Comparison of ENCODE assay signal across 8 mouse cellular contexts in genomic region chr8:70487993-70488796, GRCm38 (mm10). TPM values are rescaled to one million over a fixed set of nuclear protein-coding genes. Genes with fewer than 3 reads are reported as not detected.
DNase-seq lines count a peak whose midpoint lies in the region; ATAC-seq and TF ChIP-seq lines count a peak whose summit lies in the region.

No protein-coding gene starts in this region.

- peak overlapping the region; percentile 69 for H3K4me2 ChIP-seq in embryonic facial prominence, embryonic 14.5 days (ENCODE audit: low read depth, low read length)
- peak overlapping the region; percentile 65 for H3K4me2 ChIP-seq in kidney, embryonic 15.5 days
- H3K4me2 ChIP-seq in stomach, postnatal 0 days (replicated peaks; ENCODE audit: low read depth) = peak overlapping the region; percentile 50

- peaks cover 50% of the 10 kb centered on the region for H3K4me1 ChIP-seq in embryonic facial prominence, embryonic 14.5 days (ENCODE audit: control insufficient read depth, insufficient read depth, low read length)
- H3K4me1 ChIP-seq in kidney, embryonic 15.5 days = peaks cover 63% of the 10 kb centered on the region
- H3K4me1 ChIP-seq in stomach, postnatal 0 days (replicated peaks; ENCODE audit: control insufficient read depth, insufficient read depth) = 0 out of 2 replicates have a peak, but pooled peaks cover 4% of the 10 kb centered on the region

- H3K27me3 ChIP-seq in embryonic facial prominence, embryonic 14.5 days (replicated peaks; ENCODE audit: control insufficient read depth, insufficient read depth, low read length) = peaks cover 75% of the 10 kb centered on the region
- peaks cover 96% of the 10 kb centered on the region for H3K27me3 ChIP-seq in kidney, embryonic 15.5 days
- H3K27me3 ChIP-seq in stomach, postnatal 0 days (ENCODE audit: control insufficient read depth, insufficient read depth, low read length) = peaks cover 35% of the 10 kb centered on the region; the same call in 1 of the 2 replicates

- 0 out of 2 replicates have a peak overlapping the region, but pooled peaks have one; percentile 31 for H3K9ac ChIP-seq in embryonic facial prominence, embryonic 14.5 days (ENCODE audit: low read depth, low read length)
- H3K9ac ChIP-seq in kidney, embryonic 15.5 days = no peak overlapping the region; the same call in 1 of the 2 replicates
- H3K9ac ChIP-seq in stomach, postnatal 0 days (ENCODE audit: low read length) = peak overlapping the region; percentile 27; the same call in 1 of the 2 replicates

- no peak for TF ChIP-seq CTCF in stomach, postnatal 0 days (IDR thresholded peaks at IDR 0.05; ENCODE audit: low read depth)

- H3K9me3 ChIP-seq in embryonic facial prominence, embryonic 14.5 days (ENCODE audit: control insufficient read depth, low read length) = no peaks in the 10 kb centered on the region
- no peaks in the 10 kb centered on the region for H3K9me3 ChIP-seq in kidney, embryonic 15.5 days (replicated peaks)
- no peaks in the 10 kb centered on the region for H3K9me3 ChIP-seq in stomach, postnatal 0 days (ENCODE audit: control insufficient read depth, low read length)

- WGBS in embryonic facial prominence, embryonic 14.5 days = 5% methylated on average over 41 of the region's 55 CpGs
- WGBS in kidney, embryonic 15.5 days = 3% methylated on average over 53 of the region's 55 CpGs
- whole genome bisulfite sequencing in stomach, postnatal 0 days = 7% methylated on average over 55 of the region's 55 CpGs

- peak overlapping the region; percentile 33 for H3K4me3 ChIP-seq in embryonic facial prominence, embryonic 14.5 days (ENCODE audit: low read depth, low read length)
- H3K4me3 ChIP-seq in kidney, embryonic 15.5 days (replicated peaks) = peak overlapping the region; percentile 39
- peak overlapping the region; percentile 31 for H3K4me3 ChIP-seq in stomach, postnatal 0 days (ENCODE audit: low read depth, low read length)

- ATAC-seq in embryonic facial prominence, embryonic 14.5 days (ENCODE audit: low read depth) = no peak
- peak; percentile 38 for ATAC-seq in kidney, embryonic 15.5 days (replicated peaks; ENCODE audit: low FRiP score)
- no peak for ATAC-seq in stomach, postnatal 0 days (ENCODE audit: low FRiP score, low TSS enrichment)

- no peak overlapping the region; the same call in 1 of the 2 replicates for H3K27ac ChIP-seq in embryonic facial prominence, embryonic 14.5 days (replicated peaks; ENCODE audit: low read depth, low read length)
- H3K27ac ChIP-seq in kidney, embryonic 15.5 days = 0 out of 2 replicates have a peak overlapping the region, but pooled peaks have one; percentile 37
- H3K27ac ChIP-seq in stomach, postnatal 0 days (replicated peaks) = no peak overlapping the region

- no peak for TF ChIP-seq EP300 in stomach, postnatal 0 days (optimal IDR thresholded peaks at IDR 0.05)

- DNase-seq in kidney, adult 18-20 months = peak; percentile 51
- DNase-seq in kidney, adult 11 months = no peak
- DNase-seq in embryonic facial prominence, embryonic 14.5 days (ENCODE audit: low spot score) = no peak
- DNase-seq in lung, postnatal 10 days = peak; percentile 65
- peak; percentile 47 for DNase-seq in stomach, postnatal 0 days (ENCODE audit: low spot score)
- DNase-seq in layer of hippocampus, adult 8-10 months (ENCODE audit: low spot score in 2 of 2) = no peak
- DNase-seq in layer of hippocampus, adult 11-12 months (ENCODE audit: low spot score) = no peak

- H3K36me3 ChIP-seq in embryonic facial prominence, embryonic 14.5 days (ENCODE audit: control insufficient read depth, insufficient read depth, low read length) = no peaks in the 10 kb centered on the region
- H3K36me3 ChIP-seq in kidney, embryonic 15.5 days = no peaks in the 10 kb centered on the region
- H3K36me3 ChIP-seq in stomach, postnatal 0 days (ENCODE audit: control insufficient read depth, insufficient read depth, low read length) = no peaks in the 10 kb centered on the region

RNA-seq across cellular contexts. Expression of gene Tmem59l, which starts 1.0 kb away (rescaled TPM):
- polyA plus RNA-seq in embryonic facial prominence, embryonic 14.5 days (2014; fragmentation: Nextera tagmentation; extraction: Ambion mirVana) = 10.2 and 14.5 TPM in 2 replicates
- polyA plus RNA-seq in kidney, embryonic 15.5 days (2015; fragmentation: Nextera tagmentation; extraction: Ambion mirVana) = 5.9 and 6.0 TPM in 2 replicates
- 2.4 and 2.8 TPM in 2 replicates for polyA plus RNA-seq in stomach, postnatal 0 days (2015; fragmentation: Nextera tagmentation; extraction: Ambion mirVana)
- total RNA-seq in layer of hippocampus, adult 8-10 months (2022) = 100 to 1,000 TPM; 284 to 307 (median 293) TPM

RNA-seq across cellular contexts. Expression of gene Crlf1, which starts 4.8 kb away (rescaled TPM):
- polyA plus RNA-seq in embryonic facial prominence, embryonic 14.5 days (2014; fragmentation: Nextera tagmentation; extraction: Ambion mirVana) = 67.3 and 68.1 TPM in 2 replicates
- polyA plus RNA-seq in kidney, embryonic 15.5 days (2015; fragmentation: Nextera tagmentation; extraction: Ambion mirVana) = 21.1 and 24.1 TPM in 2 replicates
- polyA plus RNA-seq in stomach, postnatal 0 days (2015; fragmentation: Nextera tagmentation; extraction: Ambion mirVana) = 5.8 and 6.5 TPM in 2 replicates
- total RNA-seq in layer of hippocampus, adult 8-10 months (2022) = 10 to 100 TPM; 20.4 to 31.5 (median 30.1) TPM

RNA-seq across cellular contexts. Expression of gene Klhl26, which starts 11.4 kb away (rescaled TPM):
- polyA plus RNA-seq in embryonic facial prominence, embryonic 14.5 days (2014; fragmentation: Nextera tagmentation; extraction: Ambion mirVana) = 18.7 and 21.5 TPM in 2 replicates
- 20.0 and 23.5 TPM in 2 replicates for polyA plus RNA-seq in kidney, embryonic 15.5 days (2015; fragmentation: Nextera tagmentation; extraction: Ambion mirVana)
- polyA plus RNA-seq in stomach, postnatal 0 days (2015; fragmentation: Nextera tagmentation; extraction: Ambion mirVana) = 10.4 and 12.4 TPM in 2 replicates
- total RNA-seq in layer of hippocampus, adult 8-10 months (2022) = 10 to 100 TPM; 48.4 to 56.6 (median 53.1) TPM

RNA-seq across cellular contexts. Expression of gene Rex1bd, which starts 18.4 kb away (rescaled TPM):
- 144 and 148 TPM in 2 replicates for polyA plus RNA-seq in embryonic facial prominence, embryonic 14.5 days (2014; fragmentation: Nextera tagmentation; extraction: Ambion mirVana)
- polyA plus RNA-seq in kidney, embryonic 15.5 days (2015; fragmentation: Nextera tagmentation; extraction: Ambion mirVana) = 128 and 133 TPM in 2 replicates
- 119 and 122 TPM in 2 replicates for polyA plus RNA-seq in stomach, postnatal 0 days (2015; fragmentation: Nextera tagmentation; extraction: Ambion mirVana)
- 100 to 1,000 TPM in 2 of 4 experiments, 10 to 100 TPM in 2; 86.4 to 104 (median 97.3) TPM for total RNA-seq in layer of hippocampus, adult 8-10 months (2022)

RNA-seq across cellular contexts. Expression of gene Uba52, which starts 22.4 kb away (rescaled TPM):
- 991 and 1,091 TPM in 2 replicates for polyA plus RNA-seq in embryonic facial prominence, embryonic 14.5 days (2014; fragmentation: Nextera tagmentation; extraction: Ambion mirVana)
- 954 and 1,022 TPM in 2 replicates for polyA plus RNA-seq in kidney, embryonic 15.5 days (2015; fragmentation: Nextera tagmentation; extraction: Ambion mirVana)
- 951 and 966 TPM in 2 replicates for polyA plus RNA-seq in stomach, postnatal 0 days (2015; fragmentation: Nextera tagmentation; extraction: Ambion mirVana)
- 1,000 to 10,000 TPM in 2 of 4 experiments, 100 to 1,000 TPM in 2; 772 to 1,065 (median 933) TPM for total RNA-seq in layer of hippocampus, adult 8-10 months (2022)

Comparison
In these comparisons a context has a peak if more than half of its experiments do, and no peak if none do; other contexts are left out.
1. DNase-seq: peak in kidney, adult 18-20 months (single experiment), lung, postnatal 10 days (single experiment) and stomach, postnatal 0 days (single experiment); none in kidney, adult 11 months (single experiment), embryonic facial prominence, embryonic 14.5 days (single experiment), layer of hippocampus, adult 8-10 months (0 of 2) and layer of hippocampus, adult 11-12 months (single experiment).
2. Peak in every context shown above with its lines, with median percentiles within 50 percentile points of each other: H3K4me2 ChIP-seq and H3K4me3 ChIP-seq.